Mouse (Mus musculus): ENCODE data around the gene Sp100.

The Sp100 gene

DNA sequence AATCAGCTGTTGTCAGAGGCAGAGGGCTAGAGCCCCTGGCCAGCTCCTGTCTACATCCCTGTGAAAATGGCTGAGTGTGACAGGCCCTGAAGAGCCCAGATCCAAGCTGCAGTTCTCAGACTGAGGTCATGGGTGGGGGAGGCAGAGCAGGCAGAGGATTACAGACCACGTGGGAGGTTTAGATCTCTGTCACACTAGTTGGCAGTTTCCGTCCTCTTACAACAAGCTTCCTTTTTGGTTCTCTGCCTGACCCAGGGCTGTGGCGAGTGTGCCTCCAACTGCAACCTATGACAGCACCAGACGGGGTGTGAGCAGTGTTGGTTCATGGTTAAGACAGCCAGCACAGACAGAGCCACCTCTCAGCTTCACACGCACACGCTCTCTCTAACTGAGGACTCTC is 101.7 kb downstream of the Sp100 start:
- DNase-seq, result peak; percentile 48 to 51

DNA sequence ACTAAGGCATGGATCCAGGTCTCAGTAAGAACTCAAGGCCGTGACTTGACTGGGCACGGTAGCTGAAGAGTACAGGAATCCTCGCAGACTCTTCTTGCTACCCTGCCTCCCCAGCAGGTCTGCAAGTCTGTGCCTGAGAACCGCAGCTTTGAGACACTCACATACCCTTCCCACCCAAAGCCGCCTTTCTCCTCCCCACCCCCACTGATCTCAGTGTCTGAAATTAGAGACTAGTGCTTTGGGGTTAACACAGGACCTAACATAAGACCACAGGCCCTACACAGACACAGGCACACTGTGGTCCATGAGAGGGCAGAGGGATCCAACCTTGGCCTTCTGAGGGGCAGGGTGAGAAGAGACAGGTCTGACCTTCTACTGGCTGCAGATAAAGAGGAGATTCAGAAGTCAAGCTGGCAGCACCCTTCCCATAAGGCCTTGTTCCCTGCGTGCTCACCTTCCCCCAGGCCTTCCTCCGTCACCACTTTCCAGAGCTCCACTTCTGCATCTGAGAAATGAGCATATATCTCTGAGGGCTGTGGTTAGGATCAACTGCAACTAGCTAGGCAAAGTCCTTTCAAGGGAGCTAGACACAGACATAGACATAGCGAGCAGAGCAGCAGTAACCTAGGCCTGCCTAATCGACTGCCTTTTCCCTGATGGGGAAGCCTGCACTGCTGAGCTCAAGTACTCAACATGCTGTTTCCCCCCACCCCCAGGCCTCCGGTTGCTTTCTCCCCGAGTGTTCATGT is 102.3 kb downstream of the Sp100 start:
- DNase-seq, result no peak

DNA sequence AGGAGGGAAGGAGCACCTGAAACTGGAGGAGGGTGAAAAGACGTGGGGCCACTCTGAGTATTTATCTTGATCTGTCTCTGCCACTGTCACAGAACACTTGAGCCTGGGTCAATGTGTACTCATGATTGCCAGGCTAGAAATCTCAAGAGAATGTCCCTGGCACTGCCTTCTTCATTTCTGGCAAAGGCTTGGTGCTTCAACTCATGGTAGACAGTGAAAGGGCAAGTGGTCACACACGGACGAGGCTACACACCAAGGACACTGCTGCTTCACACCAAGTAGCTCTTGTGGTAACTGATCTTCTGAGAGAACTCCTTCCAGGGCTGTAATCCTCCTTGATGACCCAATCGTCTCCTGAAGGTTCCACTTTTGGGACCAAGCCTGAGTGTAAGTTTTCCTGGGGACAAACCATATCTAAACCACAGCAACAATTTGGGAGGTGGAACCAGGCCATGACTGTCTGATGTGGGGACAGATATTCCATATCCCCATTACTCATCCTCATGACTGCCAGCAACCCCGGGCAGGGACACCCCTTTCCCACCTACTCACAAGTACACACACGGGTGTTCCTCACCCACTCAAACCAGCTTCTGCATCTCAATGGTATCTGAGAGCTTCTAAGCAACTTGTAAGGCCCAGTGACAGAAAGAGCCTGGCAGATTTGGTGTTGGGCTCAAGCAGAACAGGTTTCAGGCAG is 107.9 kb downstream of the Sp100 start:
- DNase-seq, result no peak

DNA sequence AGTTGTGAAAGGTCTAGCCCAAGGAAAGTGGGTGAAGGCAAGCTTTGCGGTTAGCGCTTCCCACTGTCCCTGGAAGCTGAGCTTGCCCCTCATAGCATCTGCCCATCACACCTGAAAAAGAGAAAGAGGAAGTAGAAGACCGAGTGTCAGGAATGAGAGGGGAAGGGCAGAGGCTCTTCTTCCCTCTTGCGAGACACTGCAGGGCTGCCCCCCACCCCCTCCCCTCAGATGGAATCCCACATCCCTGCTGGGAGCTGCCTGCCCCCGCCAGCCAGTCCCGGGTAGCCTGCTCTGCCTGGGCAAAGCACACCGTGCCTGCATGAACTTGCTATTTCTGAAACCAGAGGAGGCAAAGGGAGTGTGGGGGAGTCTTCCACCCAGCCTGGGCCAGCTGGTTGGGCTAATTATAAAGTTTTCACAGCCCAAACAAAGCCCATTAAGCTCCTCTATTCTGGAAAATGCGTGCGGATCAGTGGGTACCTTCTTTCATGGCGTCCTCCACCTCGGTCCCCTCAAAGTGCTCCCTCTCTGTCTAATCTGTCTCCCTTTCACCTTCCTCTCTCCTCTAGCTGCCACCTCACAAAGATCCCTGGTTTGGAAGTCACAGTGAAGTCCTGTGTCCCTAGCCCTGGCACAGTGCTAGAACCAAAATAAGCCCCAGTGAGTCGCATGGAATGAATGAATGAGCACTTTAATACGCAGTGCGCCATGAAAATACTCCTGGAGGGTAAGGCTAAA is 108.6 kb downstream of the Sp100 start:
- DNase-seq, result no peak

DNA sequence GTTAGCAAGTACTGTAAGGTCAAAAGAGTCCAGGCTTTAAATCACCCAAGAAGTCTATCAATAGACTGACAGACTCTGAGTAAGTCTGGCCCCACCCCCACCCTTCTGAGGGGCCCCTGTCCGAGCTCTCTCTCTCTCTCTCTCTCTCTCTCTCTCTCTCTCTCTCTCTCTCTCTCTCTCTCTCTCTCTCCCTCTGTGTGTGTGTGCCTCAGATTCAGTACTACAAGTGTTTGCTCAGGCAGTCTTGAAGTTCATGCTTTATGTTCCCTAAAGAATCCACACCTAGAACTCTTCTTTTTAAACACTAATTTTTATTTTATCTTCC is 109.1 kb downstream of the Sp100 start:
- no peak for DNase-seq
